Mouse (Mus musculus): Measurements from ENCODE around the gene Vmn1r25.
"Not testable (repeated sequence)": the region's sequence is repeated elsewhere in the genome, so short reads cannot be mapped to it uniquely, and the experiment has no call there.

The Vmn1r25 gene

DNA sequence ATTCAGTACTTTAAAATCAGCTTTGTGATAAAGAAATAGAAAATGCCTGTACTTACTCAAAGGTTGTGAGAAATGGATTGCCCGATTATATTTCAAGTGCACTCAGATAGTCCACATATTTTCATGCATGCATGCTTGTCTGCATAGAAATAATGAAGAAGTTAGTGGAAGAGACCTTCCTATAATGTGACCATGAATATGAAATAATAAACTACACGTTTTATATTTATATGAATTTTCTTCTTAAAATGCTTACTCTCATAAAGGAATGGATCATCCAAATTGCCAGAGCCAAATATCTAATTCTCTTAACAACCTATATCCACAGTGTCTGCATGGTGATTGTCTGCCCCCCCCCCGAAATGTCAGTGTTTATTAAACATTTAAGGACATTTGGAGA, at the start of gene Vmn1r25:
Vmn1r25 (minus strand) TSS at position 101 of the 400 bp plus-strand sequence.
- DNase-seq (ENCODE audit: low spot score in 2 of 2), result no peak

DNA sequence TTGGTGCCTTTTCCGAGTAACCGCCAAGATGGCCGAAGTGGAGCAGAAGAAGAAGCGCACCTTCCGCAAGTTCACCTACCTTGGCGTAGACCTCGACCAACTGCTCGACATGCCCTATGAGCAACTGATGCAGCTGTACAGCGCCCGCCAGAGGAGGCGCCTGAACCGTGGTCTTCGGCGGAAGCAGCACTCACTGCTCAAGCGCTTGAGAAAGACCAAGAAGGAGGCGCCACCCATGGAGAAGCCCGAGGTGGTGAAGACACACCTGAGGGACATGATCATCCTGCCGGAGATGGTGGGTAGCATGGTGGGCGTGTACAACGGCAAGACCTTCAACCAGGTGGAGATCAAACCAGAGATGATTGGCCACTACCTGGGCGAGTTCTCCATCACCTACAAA, 36.9 kb upstream of the Vmn1r25 start:
- not testable (repeated sequence) for DNase-seq (ENCODE audit: low spot score in 2 of 2)

DNA sequence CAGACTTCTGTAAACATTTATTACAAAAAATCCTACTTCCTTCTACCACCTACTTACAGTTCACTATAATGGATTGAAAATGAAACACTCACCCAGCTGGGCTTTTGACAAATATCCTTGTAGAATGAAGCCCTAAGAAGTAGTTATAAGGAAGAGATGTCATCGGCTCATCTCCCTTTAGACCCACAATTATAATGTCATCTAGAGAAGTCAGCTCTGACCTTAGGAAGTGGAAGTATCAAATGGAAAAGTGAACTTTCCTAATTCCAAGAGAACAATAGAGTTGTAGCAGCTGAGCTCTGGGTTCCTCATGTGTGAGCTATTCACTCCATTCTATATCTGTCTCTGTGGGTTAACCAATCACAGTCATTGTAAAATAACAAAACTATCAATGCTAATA, 34.4 kb upstream of the Vmn1r25 start, which contains the start of gene Vmn1r26:
Vmn1r26 (minus strand) TSS at position 101 of the 400 bp plus-strand sequence.
- no peak for DNase-seq (ENCODE audit: low spot score in 2 of 2)

DNA sequence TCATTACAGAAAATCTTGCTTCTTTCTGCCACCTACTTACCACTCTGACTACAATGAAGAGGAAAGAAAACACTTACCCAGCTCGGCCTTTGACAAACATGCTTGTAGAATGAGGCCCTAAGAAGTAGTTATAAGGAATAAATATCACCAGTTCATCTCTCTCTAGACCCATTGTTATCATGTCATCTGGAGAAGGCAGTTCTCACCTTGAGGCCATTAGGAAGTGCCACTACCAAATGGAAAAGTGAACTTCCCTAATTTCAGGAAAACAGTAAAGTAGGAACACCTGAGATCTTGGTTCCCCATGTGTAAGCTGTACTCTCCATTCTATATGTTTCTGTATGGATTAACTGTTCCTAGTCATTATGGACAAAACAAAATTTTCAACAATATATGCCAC, 19.2 kb downstream of the Vmn1r25 start, which contains the start of gene Vmn1r24:
Vmn1r24 (minus strand) TSS at position 101 of the 400 bp plus-strand sequence.
- not testable (repeated sequence) for DNase-seq (ENCODE audit: low spot score in 2 of 2)

All from heart, adult 9 months (tissue).